In the genomic region with DNA sequence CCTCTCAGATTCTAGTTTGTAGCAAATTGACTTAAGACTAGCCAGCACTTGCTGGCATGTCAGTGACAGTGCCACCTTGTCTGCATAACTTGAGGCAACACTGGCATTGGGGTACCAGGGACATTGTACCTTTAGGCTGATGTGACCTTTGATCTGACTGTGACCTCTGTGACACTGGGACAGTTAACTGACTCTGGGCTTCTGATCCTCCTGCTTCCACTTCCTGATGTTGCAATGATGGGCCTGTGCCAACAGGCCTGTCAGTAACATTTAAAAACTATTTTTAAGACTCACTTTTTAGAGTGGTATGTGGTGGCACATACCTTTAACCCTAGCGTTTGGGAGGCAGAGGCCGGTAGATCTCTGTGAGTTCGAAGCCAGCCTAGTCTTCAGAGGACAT, we compare ENCODE assay signal across 17 mouse cellular contexts.
A peak's percentile ranks its signal among the peaks of the same experiment; 100 is the strongest.
DNase-seq lines count a peak whose midpoint lies in the region; ATAC-seq and TF ChIP-seq lines count a peak whose summit lies in the region.
"Had no signal": no experiment of that assay in that cellular context is flagged by ENCODE, and none has a peak within 500 bp of the region (broad histone marks: within the 10 kb centered on the region; RNA-seq: fewer than 3 reads in every experiment).

No protein-coding gene starts in this region.

- peak; percentile 60 for DNase-seq in adrenal gland, postnatal 10 days
- no peak for DNase-seq in adrenal gland, adult 8-10 months
- peak; percentile 19 for DNase-seq in lung, postnatal 0 days (ENCODE audit: low spot score)
- no peak for DNase-seq in lung, postnatal 4 days
- peak; percentile 11 to 25 (median 12) for DNase-seq in liver, embryonic 14.5 days (ENCODE audit: low read depth in 3 of 3, low spot score in 3 of 3)
- DNase-seq in cerebellum, postnatal 14 days = no peak
- DNase-seq in urinary bladder, postnatal 4 days (ENCODE audit: low spot score in 2 of 2) = no peak
- DNase-seq: cerebellum, adult 9-11 months; gastrocnemius, postnatal 14 days; heart, postnatal 14 days; kidney, adult 9 months; spleen, adult 18-20 months; thymus, postnatal 36 days had no signal

- no peak overlapping the region for H3K4me3 ChIP-seq in lung, postnatal 0 days (ENCODE audit: low read depth, low read length)
- H3K4me3 ChIP-seq in C2C12 (ENCODE audit: insufficient read depth, poor library complexity, severe bottlenecking) = no peak overlapping the region
- H3K4me3 ChIP-seq in liver, embryonic 14.5 days (ENCODE audit: insufficient read depth in 1 of 2, low read depth in 2 of 2, low read length in 2 of 2) = no peak overlapping the region
- H3K4me3 ChIP-seq: heart, embryonic 10.5 days; limb, embryonic 10.5 days had no signal

- H3ac ChIP-seq in C2C12 (ENCODE audit: control insufficient read depth, insufficient read length, low read depth) = no peak overlapping the region

- no peaks in the 10 kb centered on the region for H3K79me3 ChIP-seq in C2C12 (ENCODE audit: low read depth)

- H3K9me3 ChIP-seq in lung, postnatal 0 days (ENCODE audit: low read length) = no peaks in the 10 kb centered on the region
- H3K9me3 ChIP-seq in liver, embryonic 14.5 days (ENCODE audit: control insufficient read depth, low read length) = no peaks in the 10 kb centered on the region
- H3K9me3 ChIP-seq: heart, embryonic 10.5 days; limb, embryonic 10.5 days had no signal

- no peaks in the 10 kb centered on the region for H3K27me3 ChIP-seq in lung, postnatal 0 days (replicated peaks; ENCODE audit: insufficient read depth, low read length)
- no peaks in the 10 kb centered on the region for H3K27me3 ChIP-seq in C2C12 (ENCODE audit: control insufficient read depth, insufficient read depth, insufficient read length)
- H3K27me3 ChIP-seq in liver, embryonic 14.5 days (ENCODE audit: control insufficient read depth, insufficient read depth, low read length) = no peaks in the 10 kb centered on the region

- H3K9ac ChIP-seq in lung, postnatal 0 days (replicated peaks; ENCODE audit: low read depth) = no peak overlapping the region
- no peak overlapping the region for H3K9ac ChIP-seq in liver, embryonic 14.5 days (replicated peaks)

- WGBS in lung, postnatal 0 days = 69% methylated on average over 3 of the region's 3 CpGs
- WGBS in liver, embryonic 14.5 days (ENCODE audit: insufficient replicate concordance) = 64% methylated on average over 3 of the region's 3 CpGs

- TF ChIP-seq CTCF in lung, postnatal 0 days (IDR thresholded peaks at IDR 0.05) = no peak
- TF ChIP-seq CTCF in C2C12 (IDR thresholded peaks at IDR 0.05; ENCODE audit: control insufficient read depth, insufficient read depth, insufficient read length) = no peak
- no peak for TF ChIP-seq CTCF in liver, embryonic 14.5 days (IDR thresholded peaks at IDR 0.05; ENCODE audit: low read depth)

- no peak for TF ChIP-seq EP300 in lung, postnatal 0 days (IDR thresholded peaks at IDR 0.05)
- TF ChIP-seq EP300 in liver, embryonic 14.5 days (IDR thresholded peaks at IDR 0.05; ENCODE audit: low read depth) = no peak

- H3K27ac ChIP-seq in lung, postnatal 0 days (ENCODE audit: low read length) = no peak overlapping the region
- peak overlapping the region; percentile 18; the same call in 1 of the 2 replicates for H3K27ac ChIP-seq in liver, embryonic 14.5 days
- H3K27ac ChIP-seq: heart, embryonic 10.5 days; limb, embryonic 10.5 days; stomach, postnatal 0 days had no signal

- ATAC-seq in lung, postnatal 0 days = no peak
- ATAC-seq in liver, embryonic 14.5 days (ENCODE audit: insufficient read depth) = peak; percentile 37; the same call in 1 of the 2 replicates

- H3K79me2 ChIP-seq in C2C12 (ENCODE audit: control insufficient read depth, insufficient read depth) = no peaks in the 10 kb centered on the region

- no peaks in the 10 kb centered on the region for H3K4me1 ChIP-seq in lung, postnatal 0 days (ENCODE audit: insufficient read depth, low read depth, low read length)
- peaks cover 0 to 13% of the 10 kb centered on the region in 2 experiments; a peak in 2 of 4 replicates for H3K4me1 ChIP-seq in liver, embryonic 14.5 days (replicated peaks; ENCODE audit: control insufficient read depth in 2 of 2, insufficient read depth in 2 of 2, low read length in 1 of 2)

- H3K36me3 ChIP-seq in lung, postnatal 0 days (ENCODE audit: insufficient read depth, low read length) = peaks cover 24% of the 10 kb centered on the region
- H3K36me3 ChIP-seq in C2C12 (ENCODE audit: control insufficient read depth, insufficient read depth) = peaks cover 7% of the 10 kb centered on the region
- peaks cover 4% of the 10 kb centered on the region for H3K36me3 ChIP-seq in liver, embryonic 14.5 days (replicated peaks; ENCODE audit: control insufficient read depth, insufficient read depth, low read depth)

- H3K4me2 ChIP-seq in lung, postnatal 0 days (replicated peaks; ENCODE audit: low read depth, low read length) = no peak overlapping the region
- H3K4me2 ChIP-seq in liver, embryonic 14.5 days (ENCODE audit: low read depth) = no peak overlapping the region

TF ChIP-seq in C2C12, 6 proteins besides CTCF, POLR2A, EP300 and RAD21:
- TF ChIP-seq MYOG (IDR thresholded peaks at IDR 0.05; ENCODE audit: control insufficient read depth, extremely low read depth, insufficient read length) (no peak), MYOD1 (IDR thresholded peaks at IDR 0.05; ENCODE audit: control insufficient read depth, insufficient read length, low read depth) (no peak), USF1 (IDR thresholded peaks at IDR 0.05; ENCODE audit: low read depth) (no peak), CEBPB (IDR thresholded peaks at IDR 0.05; ENCODE audit: low read depth) (peak; percentile 6), FOSL1 (IDR thresholded peaks at IDR 0.05; ENCODE audit: insufficient read depth, low read length, poor library complexity, severe bottlenecking) (no peak)

Comparison
In these comparisons a context has a peak if more than half of its experiments do, and no peak if none do; other contexts are left out.
1. DNase-seq: peak in adrenal gland, postnatal 10 days (single experiment), lung, postnatal 0 days (single experiment) and liver, embryonic 14.5 days (3 of 3); none in adrenal gland, adult 8-10 months (single experiment), lung, postnatal 4 days (0 of 2), cerebellum, postnatal 14 days (0 of 2) and urinary bladder, postnatal 4 days (0 of 2).